Mouse (Mus musculus): Measurements from ENCODE around the gene Cyp4f16.
"Not testable (repeated sequence)": the region's sequence is repeated elsewhere in the genome, so short reads cannot be mapped to it uniquely, and the experiment has no call there.

Cyp4f16 gene

DNA sequence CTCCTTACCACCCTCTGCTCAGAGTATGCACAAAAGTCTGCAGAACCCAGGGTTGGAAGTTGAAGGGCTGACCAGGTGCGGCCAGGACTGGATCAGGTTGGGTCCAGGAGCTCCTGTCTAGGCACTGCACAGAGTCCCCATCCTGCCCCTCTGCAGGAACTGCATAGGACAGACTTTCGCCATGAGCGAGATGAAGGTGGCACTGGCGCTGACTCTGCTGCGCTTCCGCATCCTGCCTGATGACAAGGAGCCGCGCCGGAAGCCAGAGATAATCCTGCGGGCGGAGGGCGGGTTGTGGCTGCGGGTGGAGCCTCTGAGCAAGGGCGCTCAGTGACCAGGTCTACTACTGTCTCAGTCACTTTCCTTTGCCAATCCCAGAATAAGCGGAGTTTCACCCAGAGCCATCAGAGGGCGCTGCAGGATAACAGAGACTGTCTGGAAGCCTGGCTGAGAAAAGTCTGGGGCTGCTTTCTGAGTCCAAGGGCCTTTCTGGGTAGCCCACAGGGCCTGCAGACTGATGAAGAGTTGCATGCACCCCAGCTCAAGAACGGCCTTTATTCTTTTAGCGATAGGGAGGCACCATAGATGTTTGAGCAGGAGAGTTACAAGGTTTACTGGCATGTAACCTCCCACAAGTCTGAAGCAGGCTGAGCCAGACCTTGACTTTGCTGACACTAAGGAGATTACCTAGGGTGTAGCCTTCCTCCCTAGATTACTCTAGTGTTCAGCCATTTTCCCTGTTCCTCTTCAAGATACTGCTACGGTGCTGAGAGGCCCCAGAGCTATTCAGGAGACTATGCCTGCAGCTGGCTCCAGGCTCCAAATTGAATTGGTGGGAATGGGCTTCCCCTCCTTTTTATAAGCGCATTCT, 14.8 kb downstream of the Cyp4f16 start:
- DNase-seq (ENCODE audit: low read depth, low spot score): peak; percentile 62

DNA sequence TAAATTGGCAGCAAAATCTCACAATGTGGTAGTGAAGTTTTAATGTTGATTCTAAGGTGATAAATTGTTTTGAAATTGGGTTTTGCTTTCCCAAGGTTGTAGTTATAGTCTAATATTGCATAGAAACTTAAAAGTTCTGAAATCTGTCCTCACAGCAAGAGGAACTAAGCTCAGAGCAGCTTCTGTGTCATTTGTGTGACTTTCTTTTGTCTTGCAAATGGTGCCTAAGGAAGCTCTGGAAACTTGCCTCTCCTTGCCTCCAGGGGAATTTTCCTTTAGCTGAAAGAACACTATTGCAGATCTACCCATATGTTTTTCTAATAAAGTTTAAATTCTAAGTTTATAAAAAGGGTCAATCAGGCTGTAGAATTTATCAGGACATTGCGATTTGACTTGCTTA, 16.7 kb downstream of the Cyp4f16 start:
- DNase-seq (ENCODE audit: low read depth, low spot score): not testable (repeated sequence)

DNA sequence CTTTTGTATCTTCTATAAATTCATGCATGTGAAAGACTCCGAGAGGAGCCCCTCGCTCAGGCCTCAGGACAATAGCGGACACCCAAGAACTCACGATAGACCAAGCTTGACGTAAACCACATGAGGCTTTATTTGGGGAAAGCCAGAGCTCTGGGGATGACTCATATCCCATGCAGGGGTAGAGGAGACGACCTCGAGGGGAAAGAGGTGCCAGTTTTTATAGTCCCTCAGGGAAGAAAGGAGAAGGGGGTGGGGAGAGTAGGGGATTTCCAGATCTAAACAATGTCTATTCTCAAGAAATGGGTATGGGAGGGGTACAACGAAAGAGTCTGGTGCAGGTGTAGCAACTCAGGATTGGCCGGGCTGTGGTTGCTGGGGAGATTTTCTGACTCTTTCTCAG, 18.0 kb downstream of the Cyp4f16 start:
- not testable (repeated sequence) for DNase-seq (ENCODE audit: low read depth, low spot score)

DNA sequence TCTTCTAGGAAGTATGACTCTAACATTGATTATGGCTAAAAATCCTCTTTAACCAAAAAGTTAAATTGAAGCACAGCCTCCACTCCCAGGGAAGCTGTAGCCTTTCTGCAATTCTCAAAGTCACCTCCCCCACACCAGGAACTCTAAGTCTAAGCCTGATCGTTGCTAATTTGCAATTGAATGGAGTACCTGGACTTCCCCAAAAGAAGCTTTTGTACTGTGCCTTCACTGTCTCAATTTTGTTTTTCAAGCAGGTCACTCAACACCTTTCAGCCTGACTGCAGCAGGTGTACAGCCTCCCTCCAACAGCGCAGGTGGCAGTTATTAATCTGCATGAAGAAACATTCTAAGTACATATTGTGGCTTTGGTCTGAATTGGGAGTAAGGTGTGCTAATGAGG, 26.9 kb downstream of the Cyp4f16 start:
- not testable (repeated sequence) for DNase-seq (ENCODE audit: low read depth, low spot score)

DNA sequence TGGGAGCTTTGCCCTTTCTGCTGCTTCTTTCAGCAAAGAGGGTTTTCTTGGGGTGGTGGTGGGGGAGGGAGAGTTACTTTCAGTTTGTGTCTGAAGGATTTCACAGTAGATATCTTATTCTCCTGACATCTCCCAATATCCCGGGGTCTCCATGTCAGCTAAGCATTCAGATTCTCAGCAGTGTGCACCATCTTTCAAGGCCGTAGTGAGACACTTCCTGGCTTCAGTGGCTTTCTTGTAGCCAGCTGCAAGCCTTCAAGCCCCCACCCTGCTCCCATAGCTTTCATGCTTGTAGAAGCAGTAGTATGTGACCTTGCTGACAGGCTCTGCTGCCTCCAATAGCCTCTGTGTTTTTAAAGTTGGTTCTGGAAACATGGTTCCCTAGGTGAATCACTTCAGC, 36.9 kb downstream of the Cyp4f16 start:
- not testable (repeated sequence) for DNase-seq (ENCODE audit: low read depth, low spot score)

DNA sequence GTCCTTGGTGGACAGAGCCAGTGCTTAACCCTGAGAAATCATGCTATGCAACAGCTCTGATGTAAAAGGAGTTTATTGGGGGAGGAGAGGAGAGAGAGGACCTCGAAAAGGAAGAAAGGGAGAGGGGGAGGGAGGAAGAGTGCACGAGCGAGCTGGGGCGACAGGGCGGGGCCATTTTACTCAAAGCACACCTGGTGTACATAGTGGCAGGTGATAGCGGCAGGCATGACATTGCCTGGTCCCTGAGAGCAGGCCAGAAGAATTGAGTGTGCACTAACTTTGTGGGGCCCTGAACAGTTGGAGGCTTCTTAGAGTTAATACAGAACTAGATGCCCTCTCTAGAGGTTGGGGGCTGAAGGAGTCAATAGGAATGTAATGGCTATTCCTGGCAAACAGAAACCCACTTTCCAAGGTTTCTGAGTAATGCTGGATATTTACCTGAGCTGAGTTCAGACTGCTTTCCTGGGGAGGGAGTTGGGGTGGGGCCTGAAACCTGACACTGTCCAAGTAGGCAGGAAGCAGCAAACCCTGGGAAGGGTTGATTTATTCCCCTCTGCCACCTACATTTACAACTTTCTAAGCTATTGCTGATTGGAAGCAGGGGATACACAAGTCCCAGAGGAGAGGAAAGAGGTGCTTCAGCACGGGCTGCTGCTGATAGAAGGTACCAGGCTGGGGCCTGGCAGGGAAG, 41.3 kb downstream of the Cyp4f16 start:
- DNase-seq (ENCODE audit: low read depth, low spot score): no peak

DNA sequence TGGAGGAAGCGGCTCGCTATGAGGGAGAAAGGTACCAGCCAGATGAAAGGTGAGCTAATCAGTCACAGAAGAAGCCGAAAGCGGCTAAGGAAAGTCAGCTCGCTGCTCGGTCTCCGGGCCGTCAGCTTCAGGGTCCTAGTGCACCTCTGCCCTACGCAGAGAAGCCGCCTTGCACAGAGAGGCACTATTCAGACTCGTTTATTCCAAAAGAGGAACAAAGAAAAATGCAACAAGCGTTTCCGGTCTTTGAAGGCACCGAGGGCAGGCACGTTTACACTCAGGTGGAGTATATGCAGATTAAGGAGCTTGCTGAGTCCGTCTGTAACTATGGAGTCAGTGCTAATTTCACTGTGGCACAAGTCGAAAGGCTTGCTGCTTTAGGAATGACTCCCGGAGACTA, 60.1 kb downstream of the Cyp4f16 start:
- DNase-seq (ENCODE audit: low read depth, low spot score): no peak

Data from brain, embryonic 18.5 days (tissue).